Mouse (Mus musculus) left cerebral cortex, adult 2 months (tissue): Measurements from ENCODE around the gene Cbfa2t2. TPM values are rescaled to one million over a fixed set of nuclear protein-coding genes. Genes with fewer than 3 reads are reported as not detected.

Experiments used
- DNase-seq, 2 experiments: peaks; one replicate each; pipeline ENCODE4 v3.0.0; 2021 to 2022; ENCODE audit warnings: low spot score in 2 of 2, mixed read lengths in 1 of 2; ENCODE audit errors: extremely low spot score in 1 of 2
- H3K27ac ChIP-seq: fragments of 200-600 bp; 2 replicates; pipeline ENCODE4 v1.8.1; 2022
- H3K4me3 ChIP-seq: fragments of 200-600 bp; 2 replicates; pipeline ENCODE4 v1.8.1; 2022
- CTCF ChIP-seq: fragments of 200-600 bp; IDR thresholded peaks from 2 replicates; pipeline ENCODE4 v1.8.1; 2022; ENCODE audit warnings: antibody characterized with exemption, mild to moderate bottlenecking, moderate library complexity
- intact Hi-C: fragments of 180-260 bp; cut with DNase I; formaldehyde crosslinking; loops from one replicate; pipeline ENCODE4 v1.15.1; 2025
- long read RNA-seq, 2 experiments: library from polyadenylated mRNA; stranded (forward); transcript quantifications; one replicate each; pipeline ENCODE4 v2.0.0; 2021; ENCODE audit warnings: borderline mapping rate in 2 of 2
- total RNA-seq, 2 experiments: library from RNA; stranded (reverse); gene quantifications; 2 replicates each; pipeline ENCODE4 v1.2.3; 2021

Gene Cbfa2t2
- 10 to 100 TPM; 54.3 to 57.4 TPM for total RNA-seq
- long read RNA-seq, experiment 1, full-length matches to known transcripts = 32 of 51 reads
- long read RNA-seq, experiment 1, partial matches to known transcripts = 2 of 51 reads
- long read RNA-seq, experiment 1, other reads (novel, unspliced or antisense) = 17 of 51 reads
- long read RNA-seq, experiment 2, full-length matches to known transcripts = 27 of 37 reads
- long read RNA-seq, experiment 2, partial matches to known transcripts = 1 of 37 reads
- long read RNA-seq, experiment 2, other reads (novel, unspliced or antisense) = 9 of 37 reads

DNA sequence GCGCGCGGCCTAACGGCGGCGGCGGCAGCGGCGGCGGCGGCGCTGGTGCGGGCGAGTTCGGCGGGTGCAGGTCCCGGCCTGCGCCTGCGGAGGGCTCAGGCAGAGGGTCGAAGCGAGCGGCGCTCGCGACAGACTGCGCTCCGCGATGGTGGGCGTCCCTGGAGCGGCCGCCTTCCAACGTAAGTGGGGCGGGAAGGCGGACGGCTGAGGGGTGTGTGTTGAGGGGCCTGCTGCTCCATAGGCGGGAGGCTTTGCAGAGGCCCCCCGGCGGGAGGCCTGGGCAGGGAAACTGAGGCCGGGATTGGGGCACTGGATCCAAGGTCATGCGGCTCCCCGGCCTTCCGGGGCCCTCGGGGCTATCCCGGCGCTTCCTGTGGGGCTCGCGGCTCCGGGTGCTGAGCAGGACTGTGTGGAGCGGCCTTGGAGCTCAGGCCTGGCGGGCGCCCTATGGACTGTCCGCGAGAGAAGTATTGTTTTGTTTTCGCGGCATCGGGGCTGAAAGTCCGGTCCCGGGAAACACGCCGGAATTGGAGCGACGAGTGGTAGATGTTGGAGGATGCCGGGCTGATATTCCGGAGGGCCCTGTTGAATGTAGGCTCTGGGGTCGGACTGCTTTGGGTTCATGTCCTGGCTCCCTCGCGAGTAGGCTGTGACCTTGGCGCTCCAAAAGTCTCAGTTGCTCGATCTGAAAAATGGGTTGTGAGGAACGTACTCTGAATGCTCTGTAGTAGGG, at the start of gene Cbfa2t2:
Gene Cbfa2t2, plus strand, starts transcription at position 24 of the 733 bp plus-strand sequence.
- peak within 1 kb of the TSS; percentile 94 for H3K27ac ChIP-seq
- no peak; the same call in 1 of the 2 replicates for TF ChIP-seq CTCF
- peak in 1 of 2 experiments; percentile 49 for DNase-seq
- peak within 1 kb of the TSS; percentile 99 for H3K4me3 ChIP-seq
- intact Hi-C loops = no loop called here

GRCm38 (mm10) chr2:154390180-154390964, 45.9 kb upstream of the Cbfa2t2 start:
- intact Hi-C loops = no loop called here
- peak in 1 of 2 experiments; percentile 47 for DNase-seq
- TF ChIP-seq CTCF = no peak
- no peak overlapping the region for H3K4me3 ChIP-seq
- H3K27ac ChIP-seq = peak overlapping the region; percentile 36; the same call in 1 of the 2 replicates

DNA sequence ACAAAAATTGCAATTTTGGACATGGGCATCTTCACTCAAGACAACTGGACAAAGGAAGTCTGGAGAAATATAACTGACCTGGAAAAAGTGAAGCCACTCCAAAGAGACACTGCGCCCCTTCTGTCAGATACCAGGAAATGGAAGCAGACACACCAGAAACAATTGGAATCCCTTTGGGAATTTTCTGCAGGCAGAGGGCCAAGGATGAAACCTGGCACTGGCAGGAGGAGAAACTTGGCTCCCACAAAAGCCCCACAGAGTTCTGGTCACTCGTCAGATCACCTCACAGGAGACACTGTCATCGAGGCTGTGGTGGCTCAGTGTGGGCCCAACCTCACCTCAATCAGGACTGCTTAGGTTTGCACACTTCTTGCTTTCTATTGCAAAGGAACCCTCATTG, 41.7 kb upstream of the Cbfa2t2 start:
- H3K27ac ChIP-seq = no peak overlapping the region
- DNase-seq = no peak
- TF ChIP-seq CTCF = no peak
- intact Hi-C loops = no loop called here
- no peak overlapping the region for H3K4me3 ChIP-seq

- no peak overlapping the region for H3K27ac ChIP-seq
- TF ChIP-seq CTCF = no peak
- DNase-seq = no peak
- H3K4me3 ChIP-seq = no peak overlapping the region
- intact Hi-C loops = no loop called here
Measured at GRCm38 (mm10) chr2:154396529-154396928, 39.8 kb upstream of the Cbfa2t2 start.

DNA sequence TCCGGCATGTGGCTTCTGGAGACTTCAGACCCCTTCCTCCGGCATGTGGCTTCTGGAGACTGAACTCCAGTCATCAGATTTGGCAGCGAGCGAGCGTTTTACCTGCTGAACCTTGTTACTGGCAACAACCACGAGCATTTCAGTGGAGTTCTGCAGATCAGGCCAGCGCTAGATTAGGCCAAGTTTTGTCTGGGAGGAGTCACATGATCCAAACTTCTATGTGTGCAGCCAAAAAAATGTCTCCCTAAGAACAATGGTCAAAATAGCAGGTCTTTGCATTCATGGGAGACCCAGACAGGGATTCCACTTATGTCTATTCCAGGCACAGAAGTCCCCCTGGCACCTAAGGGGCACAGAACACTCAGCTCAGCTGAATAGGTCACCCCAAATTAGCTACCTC, 38.0 kb upstream of the Cbfa2t2 start:
- H3K27ac ChIP-seq = no peak overlapping the region
- TF ChIP-seq CTCF = no peak
- intact Hi-C loops = no loop called here
- DNase-seq = no peak
- H3K4me3 ChIP-seq = no peak overlapping the region

- Histone ChIP-seq H3K4me3 (no peak overlapping the region), H3K27ac (peak overlapping the region; percentile 13; the same call in 1 of the 2 replicates)
- no peak for TF ChIP-seq CTCF
- intact Hi-C loops = no loop called here
- no peak for DNase-seq
Measured at GRCm38 (mm10) chr2:154399325-154399724, 37.0 kb upstream of the Cbfa2t2 start.

DNA sequence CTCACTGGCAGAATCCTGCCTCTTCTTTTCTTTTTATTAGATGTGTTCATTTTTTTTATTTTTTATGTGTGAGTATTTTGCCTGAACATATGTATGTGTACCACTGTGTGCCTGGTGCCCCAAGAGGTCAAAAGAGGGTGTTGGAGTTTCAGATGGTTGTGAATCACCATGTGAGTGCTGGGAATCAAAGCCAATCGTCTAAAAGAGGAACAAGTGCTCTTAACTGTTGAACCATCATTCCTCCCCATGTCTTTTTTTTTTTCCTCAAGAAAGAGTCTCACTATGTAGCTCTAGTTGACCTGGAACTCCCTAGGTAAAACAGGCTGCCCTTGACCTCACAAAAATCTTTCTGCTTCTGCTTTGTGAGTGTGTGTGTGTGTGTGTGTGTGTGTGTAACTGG, 34.3 kb upstream of the Cbfa2t2 start:
- Histone ChIP-seq H3K4me3 (no peak overlapping the region), H3K27ac (no peak overlapping the region)
- intact Hi-C loops = no loop called here
- no peak for DNase-seq
- TF ChIP-seq CTCF = no peak

DNA sequence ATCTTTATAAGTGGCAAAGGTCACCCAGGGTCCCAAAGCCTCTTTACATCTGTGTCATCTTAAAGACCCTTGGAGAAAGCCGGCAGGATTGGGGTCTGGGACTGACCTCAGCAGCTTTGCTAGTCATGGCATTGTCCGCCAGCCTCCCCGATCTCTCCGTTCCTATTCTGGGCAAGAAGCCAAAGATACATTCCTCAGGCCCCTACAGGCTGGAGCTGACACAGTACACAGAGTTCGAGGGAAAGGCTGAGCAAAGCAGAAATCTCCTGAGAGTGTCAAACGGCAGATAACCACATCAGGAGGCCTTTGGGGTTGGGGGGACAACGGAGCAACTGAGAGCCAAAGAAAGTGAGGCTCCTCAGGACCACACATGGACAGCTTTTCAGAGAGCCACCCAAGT, 33.5 kb upstream of the Cbfa2t2 start:
- DNase-seq = no peak
- no peak overlapping the region for H3K4me3 ChIP-seq
- peak overlapping the region; percentile 13; the same call in 1 of the 2 replicates for H3K27ac ChIP-seq
- peak; percentile 1; the same call in 1 of the 2 replicates for TF ChIP-seq CTCF
- intact Hi-C loops = no loop called here

DNA sequence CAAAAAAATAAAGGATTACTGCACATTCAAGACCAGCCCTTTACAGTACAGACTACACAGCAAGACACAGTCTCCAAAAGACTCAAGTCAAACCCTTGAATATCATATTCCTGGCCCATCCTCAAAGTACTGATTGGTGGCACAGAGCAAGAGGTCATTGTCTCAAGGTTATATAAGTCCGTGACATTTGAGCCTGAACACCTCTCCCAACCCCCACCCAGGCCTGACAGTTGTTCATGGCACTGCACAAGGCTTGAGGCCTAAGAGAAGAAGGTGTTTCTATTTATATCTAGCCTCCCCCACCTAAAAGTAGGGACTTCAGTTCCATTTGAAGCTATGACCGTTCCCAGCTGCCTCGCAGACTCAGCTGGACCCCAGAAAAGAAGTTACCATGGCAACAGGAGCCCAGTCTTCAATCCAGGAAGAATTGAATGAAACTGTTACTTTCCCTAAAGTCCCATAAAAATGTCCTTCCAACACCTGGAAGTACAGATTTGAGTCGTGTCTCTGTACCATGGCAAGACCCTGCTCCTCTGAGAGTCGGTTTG, 30.8 kb upstream of the Cbfa2t2 start:
- TF ChIP-seq CTCF = no peak
- intact Hi-C loops = no loop called here
- H3K27ac ChIP-seq = no peak overlapping the region; the same call in 1 of the 2 replicates
- no peak overlapping the region for H3K4me3 ChIP-seq
- DNase-seq = no peak

- no peak for TF ChIP-seq CTCF
- DNase-seq = no peak
- Histone ChIP-seq H3K4me3 (peak overlapping the region; percentile 78), H3K27ac (peak overlapping the region; percentile 92)
- intact Hi-C loops = no loop called here
Measured at GRCm38 (mm10) chr2:154407063-154407642, 29.1 kb upstream of the Cbfa2t2 start.
